ENCODE assay signal across 9 mouse cellular contexts in the genomic region with DNA sequence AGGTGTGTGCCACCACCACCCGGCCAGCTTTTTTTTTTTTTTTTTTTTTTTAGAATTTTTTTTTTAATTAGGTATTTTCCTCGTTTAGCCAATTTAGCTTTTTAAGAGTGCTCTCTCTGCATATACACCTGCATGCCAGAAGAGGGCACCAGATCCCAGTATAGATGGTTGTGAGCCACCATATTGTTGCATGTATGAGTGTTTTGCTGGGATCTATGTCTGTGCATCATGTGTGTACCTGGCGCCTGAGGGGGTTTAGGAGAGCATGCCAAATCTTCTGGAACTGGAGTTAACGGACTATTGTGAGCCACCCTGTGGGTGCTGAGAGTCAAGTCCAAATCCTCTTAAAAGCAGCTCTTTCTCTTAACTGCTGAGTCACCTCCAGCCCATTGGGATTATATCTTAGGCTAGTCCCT. TPM values are rescaled to one million over a fixed set of nuclear protein-coding genes. Genes with fewer than 3 reads are reported as not detected.
DNase-seq lines count a peak whose midpoint lies in the region; ATAC-seq and TF ChIP-seq lines count a peak whose summit lies in the region.
"Had no signal": no experiment of that assay in that cellular context is flagged by ENCODE, and none has a peak within 500 bp of the region (broad histone marks: within the 10 kb centered on the region; RNA-seq: fewer than 3 reads in every experiment).

No protein-coding gene starts in this region.

- H3K4me1 ChIP-seq in hindbrain, embryonic 10.5 days (replicated peaks), result no peaks in the 10 kb centered on the region
- no peaks in the 10 kb centered on the region for H3K4me1 ChIP-seq in hindbrain, embryonic 13.5 days (replicated peaks)
- peaks cover 23% of the 10 kb centered on the region for H3K4me1 ChIP-seq in E14TG2a.4 (replicated peaks; ENCODE audit: low read depth, low read length)
- H3K4me1 ChIP-seq: embryonic facial prominence, embryonic 13.5 days had no signal

- no peaks in the 10 kb centered on the region for H3K27me3 ChIP-seq in hindbrain, embryonic 10.5 days (ENCODE audit: insufficient read depth, poor library complexity, severe bottlenecking)
- no peaks in the 10 kb centered on the region for H3K27me3 ChIP-seq in hindbrain, embryonic 13.5 days
- H3K27me3 ChIP-seq in E14TG2a.4 (ENCODE audit: insufficient read depth, low read length), result no peaks in the 10 kb centered on the region
- H3K27me3 ChIP-seq: embryonic facial prominence, embryonic 13.5 days had no signal

- H3K9ac ChIP-seq in hindbrain, embryonic 13.5 days, result no peak overlapping the region
- H3K9ac ChIP-seq: embryonic facial prominence, embryonic 13.5 days had no signal

- no peak overlapping the region for H3K4me3 ChIP-seq in hindbrain, embryonic 10.5 days
- H3K4me3 ChIP-seq in hindbrain, embryonic 13.5 days, result no peak overlapping the region
- H3K4me3 ChIP-seq in E14TG2a.4 (replicated peaks; ENCODE audit: low read length), result no peak overlapping the region
- H3K4me3 ChIP-seq: embryonic facial prominence, embryonic 13.5 days had no signal

- peak; percentile 50 for TF ChIP-seq CTCF in E14TG2a.4 (conservative IDR thresholded peaks at IDR 0.05; ENCODE audit: low read length)

- H3K9me3 ChIP-seq in hindbrain, embryonic 10.5 days, result no peaks in the 10 kb centered on the region
- H3K9me3 ChIP-seq in hindbrain, embryonic 13.5 days, result no peaks in the 10 kb centered on the region
- H3K9me3 ChIP-seq in E14TG2a.4 (ENCODE audit: low read length), result no peaks in the 10 kb centered on the region
- H3K9me3 ChIP-seq: embryonic facial prominence, embryonic 13.5 days had no signal

- WGBS in hindbrain, embryonic 10.5 days, result 74% methylated on average over 4 of the region's 4 CpGs
- WGBS in hindbrain, embryonic 13.5 days, result 67% methylated on average over 4 of the region's 4 CpGs

- no peak overlapping the region for H3K27ac ChIP-seq in hindbrain, embryonic 10.5 days
- no peak overlapping the region for H3K27ac ChIP-seq in hindbrain, embryonic 13.5 days
- H3K27ac ChIP-seq: embryonic facial prominence, embryonic 13.5 days had no signal

- H3K4me2 ChIP-seq in hindbrain, embryonic 13.5 days, result no peak overlapping the region
- H3K4me2 ChIP-seq: embryonic facial prominence, embryonic 13.5 days had no signal

- peaks cover 38% of the 10 kb centered on the region for H3K36me3 ChIP-seq in hindbrain, embryonic 10.5 days
- H3K36me3 ChIP-seq in hindbrain, embryonic 13.5 days, result peaks cover 20% of the 10 kb centered on the region
- H3K36me3 ChIP-seq in E14TG2a.4 (ENCODE audit: insufficient read depth, low read length), result peaks cover 92% of the 10 kb centered on the region

- DNase-seq in hindbrain, embryonic 10.5 days (ENCODE audit: low spot score), result peak; percentile 29
- peak; percentile 20 for DNase-seq in c-Kit-negative CD71-positive TER-119-positive erythroid progenitor cells, embryonic 14.5 days (ENCODE audit: low read depth, low spot score)
- DNase-seq in kidney, adult 9 months, result peak; percentile 53
- peak; percentile 59 for DNase-seq in retina, embryonic 14.5 days (ENCODE audit: low spot score)
- DNase-seq in urinary bladder, adult 18-20 months (ENCODE audit: low spot score in 2 of 2), result no peak
- DNase-seq in adrenal gland, adult 8-10 months, result no peak

- ATAC-seq in hindbrain, embryonic 13.5 days (ENCODE audit: low FRiP score), result no peak

RNA-seq across cellular contexts. Expression of gene Tmem240, which starts 12.9 kb away (rescaled TPM):
- polyA plus RNA-seq in hindbrain, embryonic 10.5 days (2016; fragmentation: Nextera tagmentation; extraction: Ambion mirVana), result 0.85 and 1.6 TPM in 2 replicates
- polyA plus RNA-seq in hindbrain, embryonic 13.5 days (2015; fragmentation: Nextera tagmentation; extraction: Ambion mirVana), result 11.6 and 12.0 TPM in 2 replicates
- total RNA-seq in adrenal gland, adult 8-10 months (2022), result 1 to 10 TPM in 3 of 4 experiments, under 1 TPM in 1; 0.90 to 1.2 (median 1.1) TPM

RNA-seq across cellular contexts. Expression of gene Ssu72, which starts 17.1 kb away (rescaled TPM):
- 162 and 175 TPM in 2 replicates for polyA plus RNA-seq in hindbrain, embryonic 10.5 days (2016; fragmentation: Nextera tagmentation; extraction: Ambion mirVana)
- 171 and 177 TPM in 2 replicates for polyA plus RNA-seq in hindbrain, embryonic 13.5 days (2015; fragmentation: Nextera tagmentation; extraction: Ambion mirVana)
- 100 to 1,000 TPM; 106 to 127 (median 114) TPM for total RNA-seq in adrenal gland, adult 8-10 months (2022)

RNA-seq across cellular contexts. Expression of gene Fndc10, which starts 27.5 kb away (rescaled TPM):
- polyA plus RNA-seq in hindbrain, embryonic 10.5 days (2016; fragmentation: Nextera tagmentation; extraction: Ambion mirVana), result 0.72 and 1.8 TPM in 2 replicates
- polyA plus RNA-seq in hindbrain, embryonic 13.5 days (2015; fragmentation: Nextera tagmentation; extraction: Ambion mirVana), result 7.5 and 7.9 TPM in 2 replicates
- 10 to 100 TPM; 67.7 to 72.0 (median 69.9) TPM for total RNA-seq in adrenal gland, adult 8-10 months (2022)

RNA-seq across cellular contexts. Expression of gene Atad3a, which starts 39.2 kb away (rescaled TPM):
- 110 and 124 TPM in 2 replicates for polyA plus RNA-seq in hindbrain, embryonic 10.5 days (2016; fragmentation: Nextera tagmentation; extraction: Ambion mirVana)
- polyA plus RNA-seq in hindbrain, embryonic 13.5 days (2015; fragmentation: Nextera tagmentation; extraction: Ambion mirVana), result 78.1 and 82.3 TPM in 2 replicates
- 10 to 100 TPM; 69.5 to 90.1 (median 77.6) TPM for total RNA-seq in adrenal gland, adult 8-10 months (2022)

RNA-seq across cellular contexts. Expression of gene Mib2, which starts 52.7 kb away (rescaled TPM):
- 19.5 and 21.8 TPM in 2 replicates for polyA plus RNA-seq in hindbrain, embryonic 10.5 days (2016; fragmentation: Nextera tagmentation; extraction: Ambion mirVana)
- polyA plus RNA-seq in hindbrain, embryonic 13.5 days (2015; fragmentation: Nextera tagmentation; extraction: Ambion mirVana), result 39.4 and 40.3 TPM in 2 replicates
- 10 to 100 TPM; 53.5 to 74.5 (median 61.5) TPM for total RNA-seq in adrenal gland, adult 8-10 months (2022)

Comparison
In these comparisons a context has a peak if more than half of its experiments do, and no peak if none do; other contexts are left out.
1. DNase-seq: peak in hindbrain, embryonic 10.5 days (single experiment), c-Kit-negative CD71-positive TER-119-positive erythroid progenitor cells, embryonic 14.5 days (single experiment), kidney, adult 9 months (single experiment) and retina, embryonic 14.5 days (single experiment); none in urinary bladder, adult 18-20 months (0 of 2) and adrenal gland, adult 8-10 months (single experiment).